Mouse (Mus musculus): ENCODE data around the gene Gm45233.

GRCm38 (mm10) chr7:43442684-43443083 lies 1.2 kb upstream of the Gm45233 start:
- no peak for TF ChIP-seq TAL1 (IDR thresholded peaks at IDR 0.05; ENCODE audit: low read length)
- no peak for TF ChIP-seq GATA1 (IDR thresholded peaks at IDR 0.05; ENCODE audit: low read length)

All from erythroblast, embryonic 14.5 days (primary cell).